8 mouse cellular contexts compared by ENCODE assay signal in the genomic region with DNA sequence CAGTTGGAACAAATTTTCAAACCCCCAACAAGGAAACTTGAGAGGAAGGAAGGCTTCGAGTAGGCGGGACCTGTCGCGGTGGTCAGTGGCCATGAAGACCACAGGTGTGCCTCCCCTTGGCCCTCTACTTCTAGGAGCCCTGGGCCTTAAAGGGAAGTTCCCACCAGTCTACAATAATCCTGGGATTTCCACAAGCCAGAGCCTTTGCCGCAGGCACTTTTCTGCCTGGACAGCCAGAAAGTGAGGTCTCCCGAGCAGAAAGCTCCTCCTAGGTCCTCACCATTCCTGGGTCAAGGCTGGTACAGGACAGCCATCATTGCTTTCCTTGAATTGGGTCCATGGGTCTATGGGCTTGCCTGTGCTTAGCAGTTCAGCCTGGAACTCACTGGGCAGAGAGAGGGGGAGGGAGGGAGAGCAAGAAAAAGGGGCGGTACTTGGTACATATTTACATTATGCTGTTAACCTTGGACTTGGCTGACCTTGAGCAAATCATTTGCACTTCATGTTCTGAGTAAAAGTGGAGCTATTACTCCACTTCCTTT. TPM values are rescaled to one million over a fixed set of nuclear protein-coding genes. Genes with fewer than 3 reads are reported as not detected.
A peak's percentile ranks its signal among the peaks of the same experiment; 100 is the strongest.
DNase-seq lines count a peak whose midpoint lies in the region; ATAC-seq and TF ChIP-seq lines count a peak whose summit lies in the region.

No protein-coding gene starts in this region.

- intact Hi-C loops in heart, postnatal 36 days (cut with DNase I): loop anchor here (2.0 kb wide), 1 partner anchor 16 kb away; no protein-coding TSS in a partner anchor

- peaks cover 45% of the 10 kb centered on the region for H3K4me1 ChIP-seq in brown adipose tissue, adult 24 weeks (ENCODE audit: control insufficient read depth, insufficient read depth, insufficient read length, low read length)
- peaks cover 79% of the 10 kb centered on the region for H3K4me1 ChIP-seq in liver, embryonic 15.5 days (replicated peaks)
- peaks cover 39% of the 10 kb centered on the region for H3K4me1 ChIP-seq in small intestine, adult 2 months (ENCODE audit: control insufficient read depth, insufficient read depth, insufficient read length, low read length)

- no peak for TF ChIP-seq CTCF in small intestine, adult 2 months (IDR thresholded peaks at IDR 0.05; ENCODE audit: extremely low read depth, insufficient read length, insufficient replicate concordance, low read depth, low read length)

- no peak overlapping the region; the same call in 1 of the 2 replicates for H3K9ac ChIP-seq in liver, embryonic 15.5 days

- H3K4me2 ChIP-seq in liver, embryonic 15.5 days: peak overlapping the region; percentile 72

- WGBS in liver, embryonic 15.5 days (ENCODE audit: insufficient replicate concordance): 11% methylated on average over 7 of the region's 7 CpGs
- under 1% methylated on average over 7 of the region's 7 CpGs for WGBS in small intestine, adult 2 months

- H3K4me3 ChIP-seq in brown adipose tissue, adult 24 weeks (ENCODE audit: insufficient read depth, low read depth, low read length): peak overlapping the region; percentile 34
- H3K4me3 ChIP-seq in liver, embryonic 15.5 days (replicated peaks): peak overlapping the region; percentile 48
- H3K4me3 ChIP-seq in small intestine, adult 2 months (ENCODE audit: low read depth, low read length): peak overlapping the region; percentile 55

- H3K27ac ChIP-seq in brown adipose tissue, adult 24 weeks (replicated peaks; ENCODE audit: low read depth, low read length): peak overlapping the region; percentile 88
- peak overlapping the region; percentile 88 for H3K27ac ChIP-seq in liver, embryonic 15.5 days (replicated peaks)
- H3K27ac ChIP-seq in small intestine, adult 2 months (ENCODE audit: insufficient read depth, low read depth, low read length): peak overlapping the region; percentile 100

- H3K27me3 ChIP-seq in liver, embryonic 15.5 days: peaks cover 81% of the 10 kb centered on the region
- no peaks in the 10 kb centered on the region for H3K27me3 ChIP-seq in small intestine, adult 2 months (ENCODE audit: control insufficient read depth, insufficient read depth, low read length)

- peak; percentile 97 for DNase-seq in heart, adult 11 months
- no peak for DNase-seq in heart, postnatal 36 days
- peak; percentile 60 for DNase-seq in induced T-regulatory cell, adult 2 months (ENCODE audit: low read depth)
- no peak for DNase-seq in B cell, adult 2 months
- DNase-seq in layer of hippocampus, adult 18-20 months (ENCODE audit: low spot score in 2 of 2): no peak

- H3K9me3 ChIP-seq in liver, embryonic 15.5 days (replicated peaks): no peaks in the 10 kb centered on the region

- 0 out of 2 replicates have a peak, but pooled peaks have one; percentile 10 for ATAC-seq in liver, embryonic 15.5 days (ENCODE audit: insufficient read depth)

- peak; percentile 31; the same call in 1 of the 2 replicates for TF ChIP-seq POLR2A in small intestine, adult 2 months (IDR thresholded peaks at IDR 0.05; ENCODE audit: low read depth, low read length)

- no peaks in the 10 kb centered on the region for H3K36me3 ChIP-seq in liver, embryonic 15.5 days (replicated peaks)
- H3K36me3 ChIP-seq in small intestine, adult 2 months (ENCODE audit: control insufficient read depth, insufficient read depth, low read length): no peaks in the 10 kb centered on the region

RNA-seq across cellular contexts. Expression of a gene that starts 4.6 kb away (rescaled TPM):
- total RNA-seq in heart, postnatal 36 days (2021): 10 to 100 TPM; 36.1 to 37.0 TPM
- polyA plus RNA-seq in brown adipose tissue, adult 24 weeks (2012; ENCODE audit: insufficient read depth, insufficient read length, missing spikeins): 7.1 and 23.0 TPM in 2 replicates
- 2.8 and 3.1 TPM in 2 replicates for polyA plus RNA-seq in liver, embryonic 15.5 days (2015; fragmentation: Nextera tagmentation; extraction: Ambion mirVana)
- 17.5 and 30.5 TPM in 2 replicates for polyA plus RNA-seq in small intestine, adult 2 months (2012; rRNA removed)
- total RNA-seq in layer of hippocampus, adult 18-20 months (2021): 10 to 100 TPM; 76.4 to 76.9 TPM

RNA-seq across cellular contexts. Expression of a gene that starts 57.7 kb away (rescaled TPM):
- 10 to 100 TPM; 46.4 to 48.4 TPM for total RNA-seq in heart, postnatal 36 days (2021)
- 15.9 and 16.4 TPM in 2 replicates for polyA plus RNA-seq in brown adipose tissue, adult 24 weeks (2012; ENCODE audit: insufficient read depth, insufficient read length, missing spikeins)
- polyA plus RNA-seq in liver, embryonic 15.5 days (2015; fragmentation: Nextera tagmentation; extraction: Ambion mirVana): 7.8 and 8.2 TPM in 2 replicates
- polyA plus RNA-seq in small intestine, adult 2 months (2012; rRNA removed): 7.9 and 16.3 TPM in 2 replicates
- total RNA-seq in layer of hippocampus, adult 18-20 months (2021): 10 to 100 TPM; 72.9 to 75.1 TPM

Comparison
In these comparisons a context has a peak if more than half of its experiments do, and no peak if none do; other contexts are left out.
1. DNase-seq: peak in heart, adult 11 months (single experiment) and induced T-regulatory cell, adult 2 months (single experiment); none in heart, postnatal 36 days (0 of 2), B cell, adult 2 months (0 of 2) and layer of hippocampus, adult 18-20 months (0 of 2).
2. Peak in every context shown above with its lines, with median percentiles within 50 percentile points of each other: H3K27ac ChIP-seq and H3K4me3 ChIP-seq.